Mouse (Mus musculus) frontal cortex, postnatal 36 days (tissue): ENCODE measurements at regions not wholly inside any gene's neighbourhood (a gene's known extent, or its start where the extent isn't known, plus 50 kb on each side); places are given as distances from the start of the nearest gene placed in this dataset.

ENCODE experiments used
- DNase-seq, 2 experiments: peaks; one replicate each; pipeline ENCODE4 v3.0.0; 2022; ENCODE audit warnings: low spot score in 2 of 2

- no peak for DNase-seq
These were observed 1006.2 kb upstream of the Cdh20 start for GRCm38 (mm10) chr1:103762044-103762663.

DNA sequence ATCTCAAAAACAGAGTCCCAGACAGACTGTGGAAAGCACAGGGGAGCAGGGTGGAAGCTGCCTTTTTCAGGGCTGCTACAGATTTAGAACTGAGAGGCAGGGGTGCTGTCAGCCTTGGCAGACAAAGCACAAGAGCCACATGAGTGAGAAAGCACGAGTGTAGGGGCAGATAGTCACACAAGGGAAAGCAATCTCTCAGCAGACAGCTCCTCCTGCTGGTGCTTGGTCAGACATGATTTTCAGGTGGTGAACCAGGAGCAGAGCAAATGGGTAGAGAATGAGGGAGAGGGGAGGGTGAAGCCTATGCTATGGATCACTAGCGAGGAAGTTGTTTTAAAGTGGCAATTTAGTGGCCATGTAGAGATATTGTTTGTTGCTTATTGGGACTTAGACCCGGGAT, 1005.6 kb upstream of the Cdh20 start:
- peak in 1 of 2 experiments; percentile 23 for DNase-seq

GRCm38 (mm10) chr1:103767315-103767714, 1001.0 kb upstream of the Cdh20 start:
- DNase-seq: peak in 1 of 2 experiments; percentile 24

GRCm38 (mm10) chr1:103784692-103785091, 983.6 kb upstream of the Cdh20 start:
- no peak for DNase-seq

DNA sequence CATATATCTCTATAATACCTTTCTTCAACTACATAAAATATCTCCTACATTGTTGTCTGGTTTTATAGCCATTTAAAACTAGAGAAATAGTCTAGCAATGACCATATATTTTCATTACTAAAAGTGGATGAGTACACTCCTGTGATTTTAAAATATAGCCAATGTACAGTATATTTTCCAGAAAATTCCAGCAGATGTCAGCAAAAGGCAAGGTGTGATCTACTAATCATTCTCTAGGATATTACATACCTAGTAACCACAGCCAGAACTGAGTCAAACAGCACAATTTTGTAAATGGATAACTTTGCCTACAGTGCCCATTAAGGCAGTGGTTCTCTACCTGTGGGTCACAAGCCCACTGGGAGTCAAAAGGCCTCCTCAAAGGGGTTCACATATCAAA, 972.0 kb upstream of the Cdh20 start:
- no peak for DNase-seq

- DNase-seq: peak; percentile 5 to 58
These were observed 969.0 kb upstream of the Cdh20 start for GRCm38 (mm10) chr1:103799343-103799742.

DNA sequence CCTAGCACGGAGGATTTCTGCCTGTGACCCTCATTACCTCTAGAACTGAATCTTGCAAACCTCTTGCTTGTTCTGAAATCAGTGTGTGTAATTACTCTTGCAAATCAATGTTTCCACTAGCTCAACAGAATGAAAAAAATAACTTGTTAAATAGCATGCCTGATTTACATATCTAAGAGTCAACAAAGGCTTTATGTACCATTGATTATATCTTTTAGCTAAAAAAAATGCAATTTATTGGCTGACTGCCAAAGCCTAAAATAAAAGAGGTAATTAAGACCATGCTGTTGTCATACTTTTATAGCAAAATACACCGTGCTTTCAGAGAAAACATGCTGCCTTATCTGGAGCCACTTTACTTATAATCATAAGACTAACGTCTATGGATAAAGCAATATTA, 950.4 kb upstream of the Cdh20 start:
- no peak for DNase-seq
